Comparison of ENCODE assay signal across 26 mouse cellular contexts in genomic region chr2:9835195-9835594, GRCm38 (mm10). TPM values are rescaled to one million over a fixed set of nuclear protein-coding genes. Genes with fewer than 3 reads are reported as not detected.
DNase-seq lines count a peak whose midpoint lies in the region; ATAC-seq and TF ChIP-seq lines count a peak whose summit lies in the region.
"Had no signal": no experiment of that assay in that cellular context is flagged by ENCODE, and none has a peak within 500 bp of the region (broad histone marks: within the 10 kb centered on the region; RNA-seq: fewer than 3 reads in every experiment).

No protein-coding gene starts in this region.

- H3K27ac ChIP-seq in forebrain, embryonic 11.5 days (ENCODE audit: low read depth, low read length) = no peak overlapping the region
- H3K27ac ChIP-seq in forebrain, postnatal 0 days (ENCODE audit: low read depth, low read length) = no peak overlapping the region
- no peak overlapping the region for H3K27ac ChIP-seq in midbrain, embryonic 15.5 days
- H3K27ac ChIP-seq in midbrain, embryonic 11.5 days (ENCODE audit: low read depth, low read length) = no peak overlapping the region
- H3K27ac ChIP-seq in hindbrain, embryonic 13.5 days = no peak overlapping the region
- H3K27ac ChIP-seq in neural tube, embryonic 15.5 days (replicated peaks) = no peak overlapping the region
- H3K27ac ChIP-seq: embryonic facial prominence, embryonic 15.5 days; limb, embryonic 10.5 days; liver, embryonic 14.5 days; neural tube, embryonic 12.5 days; stomach, embryonic 15.5 days had no signal

- no peak overlapping the region for H3K9ac ChIP-seq in forebrain, embryonic 11.5 days (ENCODE audit: low read length)
- H3K9ac ChIP-seq in forebrain, postnatal 0 days = no peak overlapping the region
- no peak overlapping the region for H3K9ac ChIP-seq in midbrain, embryonic 15.5 days
- H3K9ac ChIP-seq in midbrain, embryonic 11.5 days (ENCODE audit: low read length) = no peak overlapping the region
- H3K9ac ChIP-seq in hindbrain, embryonic 13.5 days = no peak overlapping the region
- no peak overlapping the region for H3K9ac ChIP-seq in neural tube, embryonic 15.5 days (replicated peaks)
- H3K9ac ChIP-seq: embryonic facial prominence, embryonic 15.5 days; liver, embryonic 14.5 days; neural tube, embryonic 12.5 days; stomach, embryonic 15.5 days had no signal

- no peaks in the 10 kb centered on the region for H3K9me3 ChIP-seq in forebrain, embryonic 11.5 days (ENCODE audit: control insufficient read depth, low read length)
- no peaks in the 10 kb centered on the region for H3K9me3 ChIP-seq in forebrain, postnatal 0 days (ENCODE audit: low read length)
- no peaks in the 10 kb centered on the region for H3K9me3 ChIP-seq in midbrain, embryonic 15.5 days
- H3K9me3 ChIP-seq in midbrain, embryonic 11.5 days (ENCODE audit: control insufficient read depth, low read length) = no peaks in the 10 kb centered on the region
- H3K9me3 ChIP-seq in hindbrain, embryonic 13.5 days = no peaks in the 10 kb centered on the region
- H3K9me3 ChIP-seq in neural tube, embryonic 15.5 days (replicated peaks) = no peaks in the 10 kb centered on the region
- H3K9me3 ChIP-seq: embryonic facial prominence, embryonic 15.5 days; limb, embryonic 10.5 days; neural tube, embryonic 12.5 days; stomach, embryonic 15.5 days had no signal

- H3K27me3 ChIP-seq in forebrain, embryonic 11.5 days (ENCODE audit: control insufficient read depth, insufficient read depth, low read length) = no peaks in the 10 kb centered on the region
- no peaks in the 10 kb centered on the region for H3K27me3 ChIP-seq in forebrain, postnatal 0 days (ENCODE audit: insufficient read depth, low read length)
- H3K27me3 ChIP-seq in midbrain, embryonic 15.5 days (replicated peaks) = no peaks in the 10 kb centered on the region
- H3K27me3 ChIP-seq in midbrain, embryonic 11.5 days (ENCODE audit: control insufficient read depth, insufficient read depth, low read length) = no peaks in the 10 kb centered on the region
- H3K27me3 ChIP-seq in hindbrain, embryonic 13.5 days = no peaks in the 10 kb centered on the region
- H3K27me3 ChIP-seq in neural tube, embryonic 15.5 days (replicated peaks) = no peaks in the 10 kb centered on the region
- H3K27me3 ChIP-seq: embryonic facial prominence, embryonic 15.5 days; neural tube, embryonic 12.5 days; Patski; stomach, embryonic 15.5 days had no signal

- H3K4me2 ChIP-seq in forebrain, embryonic 11.5 days (ENCODE audit: low read depth, low read length, severe bottlenecking) = no peak overlapping the region
- no peak overlapping the region for H3K4me2 ChIP-seq in forebrain, postnatal 0 days (ENCODE audit: low read depth)
- H3K4me2 ChIP-seq in midbrain, embryonic 15.5 days = no peak overlapping the region
- H3K4me2 ChIP-seq in midbrain, embryonic 11.5 days = no peak overlapping the region
- no peak overlapping the region for H3K4me2 ChIP-seq in hindbrain, embryonic 13.5 days
- H3K4me2 ChIP-seq in neural tube, embryonic 15.5 days = no peak overlapping the region
- H3K4me2 ChIP-seq: embryonic facial prominence, embryonic 15.5 days; neural tube, embryonic 12.5 days; stomach, embryonic 15.5 days had no signal

- 69% methylated on average over 7 of the region's 7 CpGs for WGBS in forebrain, embryonic 11.5 days
- WGBS in forebrain, postnatal 0 days = 40% methylated on average over 7 of the region's 7 CpGs
- 63% methylated on average over 7 of the region's 7 CpGs for WGBS in midbrain, embryonic 15.5 days
- WGBS in midbrain, embryonic 11.5 days = 85% methylated on average over 7 of the region's 7 CpGs
- 57% methylated on average over 7 of the region's 7 CpGs for WGBS in hindbrain, embryonic 13.5 days
- WGBS in neural tube, embryonic 15.5 days = 37% methylated on average over 7 of the region's 7 CpGs

- TF ChIP-seq CTCF in forebrain, postnatal 0 days (IDR thresholded peaks at IDR 0.05; ENCODE audit: low read depth) = no peak

- no peaks in the 10 kb centered on the region for H3K36me3 ChIP-seq in forebrain, embryonic 11.5 days (ENCODE audit: control insufficient read depth, insufficient read depth, low read length)
- no peaks in the 10 kb centered on the region for H3K36me3 ChIP-seq in forebrain, postnatal 0 days (ENCODE audit: insufficient read depth)
- H3K36me3 ChIP-seq in midbrain, embryonic 15.5 days (replicated peaks) = no peaks in the 10 kb centered on the region
- no peaks in the 10 kb centered on the region for H3K36me3 ChIP-seq in midbrain, embryonic 11.5 days (ENCODE audit: control insufficient read depth, insufficient read depth, low read length)
- no peaks in the 10 kb centered on the region for H3K36me3 ChIP-seq in hindbrain, embryonic 13.5 days
- H3K36me3 ChIP-seq in neural tube, embryonic 15.5 days = no peaks in the 10 kb centered on the region
- H3K36me3 ChIP-seq: embryonic facial prominence, embryonic 15.5 days; limb, embryonic 10.5 days; neural tube, embryonic 12.5 days; stomach, embryonic 15.5 days had no signal

- no peak for DNase-seq in forebrain, embryonic 11.5 days (ENCODE audit: low spot score)
- DNase-seq in forebrain, postnatal 0 days = no peak
- DNase-seq in midbrain, embryonic 11.5 days (ENCODE audit: low spot score, missing footprints) = no peak
- DNase-seq in urinary bladder, postnatal 4 days (ENCODE audit: low spot score in 2 of 2) = no peak
- no peak for DNase-seq in right cerebral cortex, postnatal 14 days
- DNase-seq: cerebellum, adult 11 months; cerebellum, postnatal 36 days; gastrocnemius, postnatal 36 days; kidney, adult 9 months; kidney, postnatal 4 days; right cerebral cortex, adult 18-20 months; spleen, adult 18-20 months; thymus, postnatal 14 days had no signal

- H3K4me1 ChIP-seq in forebrain, embryonic 11.5 days (replicated peaks; ENCODE audit: control insufficient read depth, insufficient read depth, low read length) = no peaks in the 10 kb centered on the region
- H3K4me1 ChIP-seq in forebrain, postnatal 0 days (ENCODE audit: insufficient read depth) = no peaks in the 10 kb centered on the region
- H3K4me1 ChIP-seq in midbrain, embryonic 15.5 days = no peaks in the 10 kb centered on the region
- no peaks in the 10 kb centered on the region for H3K4me1 ChIP-seq in midbrain, embryonic 11.5 days (ENCODE audit: control insufficient read depth, insufficient read depth, low read length)
- 0 out of 2 replicates have a peak, but pooled peaks cover 3% of the 10 kb centered on the region for H3K4me1 ChIP-seq in hindbrain, embryonic 13.5 days (replicated peaks)
- no peaks in the 10 kb centered on the region for H3K4me1 ChIP-seq in neural tube, embryonic 15.5 days
- H3K4me1 ChIP-seq: embryonic facial prominence, embryonic 15.5 days; limb, embryonic 10.5 days; neural tube, embryonic 12.5 days; stomach, embryonic 15.5 days had no signal

- no peak overlapping the region for H3K4me3 ChIP-seq in forebrain, embryonic 11.5 days (ENCODE audit: low read depth, low read length)
- H3K4me3 ChIP-seq in forebrain, postnatal 0 days (ENCODE audit: low read depth, low read length) = no peak overlapping the region
- H3K4me3 ChIP-seq in midbrain, embryonic 15.5 days = no peak overlapping the region
- no peak overlapping the region for H3K4me3 ChIP-seq in midbrain, embryonic 11.5 days (ENCODE audit: low read depth, low read length)
- no peak overlapping the region for H3K4me3 ChIP-seq in hindbrain, embryonic 13.5 days
- H3K4me3 ChIP-seq in neural tube, embryonic 15.5 days (replicated peaks) = no peak overlapping the region
- H3K4me3 ChIP-seq: embryonic facial prominence, embryonic 15.5 days; limb, embryonic 10.5 days; neural tube, embryonic 12.5 days; stomach, embryonic 15.5 days had no signal

- peak; percentile 46; the same call in 1 of the 2 replicates for ATAC-seq in forebrain, embryonic 11.5 days (replicated peaks; ENCODE audit: low FRiP score)
- ATAC-seq in forebrain, postnatal 0 days = no peak
- peak; percentile 52; the same call in 1 of the 2 replicates for ATAC-seq in midbrain, embryonic 15.5 days (replicated peaks)
- ATAC-seq in midbrain, embryonic 11.5 days (ENCODE audit: low FRiP score) = no peak
- peak; percentile 66; the same call in 1 of the 2 replicates for ATAC-seq in hindbrain, embryonic 13.5 days (ENCODE audit: low FRiP score)
- ATAC-seq in neural tube, embryonic 15.5 days (ENCODE audit: low FRiP score) = peak; percentile 55; the same call in 1 of the 2 replicates
- ATAC-seq: lung, postnatal 0 days; Patski had no signal

RNA-seq across cellular contexts. Expression of gene 4930412O13Rik, which starts 45.9 kb away (rescaled TPM):
- not detected in 2 replicates for polyA plus RNA-seq in forebrain, embryonic 11.5 days (2014; fragmentation: Nextera tagmentation; extraction: Ambion mirVana)
- not detected in 2 replicates for total RNA-seq in forebrain, postnatal 0 days (2014; rRNA removed)
- polyA plus RNA-seq in forebrain, postnatal 0 days (2015; fragmentation: Nextera tagmentation; extraction: Ambion mirVana) = not detected in 2 replicates
- polyA plus RNA-seq in midbrain, embryonic 15.5 days (2015; fragmentation: Nextera tagmentation; extraction: Ambion mirVana) = 1.3 and 2.2 TPM in 2 replicates
- polyA plus RNA-seq in midbrain, embryonic 11.5 days (2014; fragmentation: Nextera tagmentation; extraction: Ambion mirVana) = 0.20 and 1.2 TPM in 2 replicates
- 1.1 and 2.5 TPM in 2 replicates for polyA plus RNA-seq in hindbrain, embryonic 13.5 days (2015; fragmentation: Nextera tagmentation; extraction: Ambion mirVana)
- polyA plus RNA-seq in neural tube, embryonic 15.5 days (2015; fragmentation: Nextera tagmentation; extraction: Ambion mirVana) = 0.23 TPM in 1 of 2 replicates, not detected in the other
- total RNA-seq: gastrocnemius, postnatal 36 days; layer of hippocampus, postnatal 14 days; megakaryocyte-erythroid progenitor cell, adult 5-6 weeks had no signal
- polyA plus RNA-seq: liver, embryonic 14.5 days; lung, postnatal 0 days; Patski; stomach, embryonic 15.5 days had no signal

RNA-seq across cellular contexts. Expression of gene 9230102O04Rik, which starts 54.1 kb away (rescaled TPM):
- polyA plus RNA-seq in forebrain, embryonic 11.5 days (2014; fragmentation: Nextera tagmentation; extraction: Ambion mirVana) = not detected in 2 replicates
- total RNA-seq in forebrain, postnatal 0 days (2014; rRNA removed) = not detected in 2 replicates
- polyA plus RNA-seq in forebrain, postnatal 0 days (2015; fragmentation: Nextera tagmentation; extraction: Ambion mirVana) = not detected in 2 replicates
- polyA plus RNA-seq in midbrain, embryonic 15.5 days (2015; fragmentation: Nextera tagmentation; extraction: Ambion mirVana) = 4.0 and 4.8 TPM in 2 replicates
- 1.4 and 1.6 TPM in 2 replicates for polyA plus RNA-seq in midbrain, embryonic 11.5 days (2014; fragmentation: Nextera tagmentation; extraction: Ambion mirVana)
- polyA plus RNA-seq in hindbrain, embryonic 13.5 days (2015; fragmentation: Nextera tagmentation; extraction: Ambion mirVana) = 1.4 and 2.7 TPM in 2 replicates
- polyA plus RNA-seq in neural tube, embryonic 15.5 days (2015; fragmentation: Nextera tagmentation; extraction: Ambion mirVana) = 0.49 TPM in 1 of 2 replicates, not detected in the other
- total RNA-seq: gastrocnemius, postnatal 36 days; layer of hippocampus, postnatal 14 days; megakaryocyte-erythroid progenitor cell, adult 5-6 weeks had no signal
- polyA plus RNA-seq: heart, embryonic 14.5 days; liver, embryonic 14.5 days; lung, postnatal 0 days; Patski; stomach, embryonic 15.5 days had no signal

RNA-seq across cellular contexts. Expression of gene Gata3, which starts 54.6 kb away (rescaled TPM):
- polyA plus RNA-seq in forebrain, embryonic 11.5 days (2014; fragmentation: Nextera tagmentation; extraction: Ambion mirVana) = 3.4 and 4.2 TPM in 2 replicates
- 0.48 and 0.62 TPM in 2 replicates for total RNA-seq in forebrain, postnatal 0 days (2014; rRNA removed)
- 1.4 and 1.8 TPM in 2 replicates for polyA plus RNA-seq in forebrain, postnatal 0 days (2015; fragmentation: Nextera tagmentation; extraction: Ambion mirVana)
- polyA plus RNA-seq in midbrain, embryonic 15.5 days (2015; fragmentation: Nextera tagmentation; extraction: Ambion mirVana) = 99.1 and 116 TPM in 2 replicates
- 34.1 and 34.8 TPM in 2 replicates for polyA plus RNA-seq in midbrain, embryonic 11.5 days (2014; fragmentation: Nextera tagmentation; extraction: Ambion mirVana)
- 32.3 and 59.4 TPM in 2 replicates for polyA plus RNA-seq in hindbrain, embryonic 13.5 days (2015; fragmentation: Nextera tagmentation; extraction: Ambion mirVana)
- polyA plus RNA-seq in neural tube, embryonic 15.5 days (2015; fragmentation: Nextera tagmentation; extraction: Ambion mirVana) = 15.6 and 16.0 TPM in 2 replicates

Comparison
In these comparisons a context has a peak if more than half of its experiments do, and no peak if none do; other contexts are left out.
1. ATAC-seq: peak in forebrain, embryonic 11.5 days (single experiment), midbrain, embryonic 15.5 days (single experiment), hindbrain, embryonic 13.5 days (single experiment) and neural tube, embryonic 15.5 days (single experiment); none in forebrain, postnatal 0 days (single experiment) and midbrain, embryonic 11.5 days (single experiment).